Mouse (Mus musculus): ENCODE measurements around the gene Fanca.

DNA sequence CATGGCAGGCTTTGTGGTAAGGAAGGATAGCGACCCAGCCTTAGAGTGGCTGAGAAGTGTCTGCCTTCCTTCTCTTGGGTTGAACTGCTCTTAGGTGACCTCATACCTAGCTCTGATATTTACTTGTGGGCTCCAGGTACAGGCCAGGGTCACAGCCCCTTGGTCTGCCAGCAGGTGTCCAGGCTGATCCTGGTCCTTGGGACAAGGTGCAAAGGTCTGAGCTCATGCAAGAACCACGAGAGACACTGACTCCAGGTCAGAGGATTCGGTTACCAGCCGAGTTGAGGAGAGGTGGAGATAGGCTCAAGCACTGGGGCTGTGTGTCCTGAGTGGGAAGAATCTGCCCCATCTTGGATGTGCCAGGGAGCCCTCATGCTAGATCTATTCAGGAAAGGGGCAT is 74.0 kb downstream of the Fanca start:
- no peak for TF ChIP-seq CTCF (IDR thresholded peaks at IDR 0.05; ENCODE audit: low read depth, low read length)
- no peak for TF ChIP-seq GATA2 (IDR thresholded peaks at IDR 0.05; ENCODE audit: borderline replicate concordance, low read depth, low read length)
- no peak for TF ChIP-seq TAL1 (conservative IDR thresholded peaks at IDR 0.05; ENCODE audit: low read depth, low read length)
- TF ChIP-seq GATA1 (IDR thresholded peaks at IDR 0.05; ENCODE audit: borderline replicate concordance, low read length): no peak
